10 mouse cellular contexts compared by ENCODE assay signal in the genomic region with DNA sequence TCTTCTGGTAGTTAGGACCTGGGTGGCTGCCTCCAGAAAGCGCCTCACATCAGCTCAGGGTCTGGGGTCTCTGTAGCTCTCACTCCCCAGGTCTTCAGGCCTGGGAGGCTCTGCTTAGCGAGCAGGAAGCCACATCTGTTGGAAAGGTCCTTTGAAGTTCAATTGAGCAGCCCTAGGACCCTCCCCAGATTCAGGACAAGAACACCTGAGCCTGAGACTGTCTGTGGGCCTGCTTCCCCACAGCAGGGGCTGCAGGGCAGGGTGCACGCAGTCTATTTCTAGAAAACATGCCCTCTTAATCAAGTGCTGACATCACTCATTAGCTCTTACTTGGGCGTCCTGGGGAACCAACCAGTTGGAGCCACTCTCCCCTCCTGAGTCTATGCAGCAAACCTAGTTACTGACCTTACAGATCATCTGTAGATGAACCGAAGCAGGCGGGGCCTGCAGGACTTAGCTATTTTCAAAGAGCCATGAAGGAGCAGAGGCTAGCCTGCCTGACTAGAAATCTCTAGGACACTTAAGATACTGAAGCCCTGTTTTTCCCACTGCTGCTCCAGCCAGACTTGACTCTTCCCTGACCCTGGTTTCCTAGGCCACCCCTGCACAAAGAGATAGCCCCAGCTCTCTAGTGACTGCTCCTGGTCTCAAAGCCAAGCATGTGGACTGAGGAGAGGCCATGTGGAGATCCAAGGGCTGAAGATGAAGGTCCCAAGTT. TPM values are rescaled to one million over a fixed set of nuclear protein-coding genes. Genes with fewer than 3 reads are reported as not detected.
DNase-seq lines count a peak whose midpoint lies in the region; ATAC-seq and TF ChIP-seq lines count a peak whose summit lies in the region.
"Had no signal": no experiment of that assay in that cellular context is flagged by ENCODE, and none has a peak within 500 bp of the region (broad histone marks: within the 10 kb centered on the region; RNA-seq: fewer than 3 reads in every experiment).

No protein-coding gene starts in this region.

- no peak overlapping the region for H3K4me3 ChIP-seq in heart, embryonic 15.5 days
- no peak overlapping the region for H3K4me3 ChIP-seq in heart, embryonic 12.5 days
- H3K4me3 ChIP-seq in liver, embryonic 14.5 days (ENCODE audit: insufficient read depth in 1 of 2, low read depth in 2 of 2, low read length in 2 of 2): no peak overlapping the region
- H3K4me3 ChIP-seq: limb, embryonic 13.5 days had no signal

- no peaks in the 10 kb centered on the region for H3K36me3 ChIP-seq in heart, embryonic 15.5 days
- no peaks in the 10 kb centered on the region for H3K36me3 ChIP-seq in heart, embryonic 12.5 days
- H3K36me3 ChIP-seq in liver, embryonic 14.5 days (replicated peaks; ENCODE audit: control insufficient read depth, insufficient read depth, low read depth): no peaks in the 10 kb centered on the region
- H3K36me3 ChIP-seq: limb, embryonic 13.5 days had no signal

- 0 out of 2 replicates have a peak, but pooled peaks have one; percentile 1 for TF ChIP-seq CTCF in liver, embryonic 14.5 days (IDR thresholded peaks at IDR 0.05; ENCODE audit: low read depth)

- TF ChIP-seq EP300 in liver, embryonic 14.5 days (IDR thresholded peaks at IDR 0.05; ENCODE audit: low read depth): no peak

- H3K9me3 ChIP-seq in heart, embryonic 15.5 days (replicated peaks): no peaks in the 10 kb centered on the region
- H3K9me3 ChIP-seq in heart, embryonic 12.5 days (replicated peaks): no peaks in the 10 kb centered on the region
- H3K9me3 ChIP-seq in liver, embryonic 14.5 days (ENCODE audit: control insufficient read depth, low read length): no peaks in the 10 kb centered on the region
- H3K9me3 ChIP-seq: limb, embryonic 13.5 days had no signal

- ATAC-seq in heart, embryonic 15.5 days (replicated peaks; ENCODE audit: insufficient number of reproducible peaks, insufficient read depth, low FRiP score, low read depth): no peak
- no peak for ATAC-seq in heart, embryonic 12.5 days (ENCODE audit: insufficient number of reproducible peaks, low FRiP score)
- no peak for ATAC-seq in liver, embryonic 14.5 days (ENCODE audit: insufficient read depth)
- ATAC-seq: CD4-positive, CD25-positive, alpha-beta regulatory T cell, adult 4 months had no signal

- peak overlapping the region; percentile 9; the same call in 1 of the 2 replicates for H3K27ac ChIP-seq in heart, embryonic 15.5 days
- H3K27ac ChIP-seq in heart, embryonic 12.5 days (ENCODE audit: poor library complexity, severe bottlenecking): no peak overlapping the region
- peak overlapping the region; percentile 3; the same call in 1 of the 2 replicates for H3K27ac ChIP-seq in liver, embryonic 14.5 days
- H3K27ac ChIP-seq: limb, embryonic 13.5 days had no signal

- H3K27me3 ChIP-seq in heart, embryonic 15.5 days: no peaks in the 10 kb centered on the region
- peaks cover 8% of the 10 kb centered on the region; the same call in 1 of the 2 replicates for H3K27me3 ChIP-seq in heart, embryonic 12.5 days (replicated peaks)
- no peaks in the 10 kb centered on the region for H3K27me3 ChIP-seq in liver, embryonic 14.5 days (ENCODE audit: control insufficient read depth, insufficient read depth, low read length)

- DNase-seq in heart, postnatal 4 days: peak; percentile 3
- peak; percentile 73 for DNase-seq in kidney, adult 9 months
- DNase-seq in liver, embryonic 14.5 days (ENCODE audit: low read depth in 3 of 3, low spot score in 3 of 3): no peak
- no peak for DNase-seq in cerebellum, postnatal 14 days
- no peak for DNase-seq in embryo, embryonic 10.5 days (ENCODE audit: low spot score)
- DNase-seq in embryo, embryonic 10 days (ENCODE audit: low spot score): no peak

- peaks cover 23% of the 10 kb centered on the region for H3K4me1 ChIP-seq in heart, embryonic 15.5 days (replicated peaks)
- peaks cover 52% of the 10 kb centered on the region for H3K4me1 ChIP-seq in heart, embryonic 12.5 days (replicated peaks)
- peaks cover 39 to 60% of the 10 kb centered on the region in 2 experiments for H3K4me1 ChIP-seq in liver, embryonic 14.5 days (replicated peaks; ENCODE audit: control insufficient read depth in 2 of 2, insufficient read depth in 2 of 2, low read length in 1 of 2)

- H3K4me2 ChIP-seq in heart, embryonic 15.5 days: no peak overlapping the region
- no peak overlapping the region for H3K4me2 ChIP-seq in heart, embryonic 12.5 days
- H3K4me2 ChIP-seq in liver, embryonic 14.5 days (ENCODE audit: low read depth): no peak overlapping the region
- H3K4me2 ChIP-seq: limb, embryonic 13.5 days had no signal

- 60% methylated on average over 6 of the region's 6 CpGs for WGBS in heart, embryonic 15.5 days
- 47% methylated on average over 6 of the region's 6 CpGs for WGBS in heart, embryonic 12.5 days
- 61% methylated on average over 6 of the region's 6 CpGs for WGBS in liver, embryonic 14.5 days (ENCODE audit: insufficient replicate concordance)

- no peak overlapping the region for H3K9ac ChIP-seq in heart, embryonic 15.5 days
- no peak overlapping the region for H3K9ac ChIP-seq in heart, embryonic 12.5 days
- H3K9ac ChIP-seq in liver, embryonic 14.5 days (replicated peaks): no peak overlapping the region
- H3K9ac ChIP-seq: limb, embryonic 13.5 days had no signal

RNA-seq across cellular contexts. Expression of a gene that starts 29.8 kb away (rescaled TPM):
- 6.6 and 8.7 TPM in 2 replicates for polyA plus RNA-seq in heart, embryonic 15.5 days (2015; fragmentation: Nextera tagmentation; extraction: Ambion mirVana)
- 10.3 and 10.5 TPM in 2 replicates for polyA plus RNA-seq in heart, embryonic 12.5 days (2016; fragmentation: Nextera tagmentation; extraction: Ambion mirVana)
- total RNA-seq in heart, postnatal 4 days (2021): 10 to 100 TPM; 37.0 to 41.0 TPM
- 22.7 and 27.3 TPM in 2 replicates for polyA plus RNA-seq in liver, embryonic 14.5 days (2012; rRNA removed)
- polyA plus RNA-seq in liver, embryonic 14.5 days (2014; fragmentation: Nextera tagmentation; extraction: Ambion mirVana): 9.9 and 11.6 TPM in 2 replicates

Comparison
In these comparisons a context has a peak if more than half of its experiments do, and no peak if none do; other contexts are left out.
1. DNase-seq: peak in heart, postnatal 4 days (single experiment) and kidney, adult 9 months (single experiment); none in liver, embryonic 14.5 days (0 of 3), cerebellum, postnatal 14 days (0 of 2), embryo, embryonic 10.5 days (single experiment) and embryo, embryonic 10 days (single experiment).